Mouse (Mus musculus) heart, adult 2 months (tissue): ENCODE measurements at regions not wholly inside any gene's neighbourhood (a gene's known extent, or its start where the extent isn't known, plus 50 kb on each side); places are given as distances from the start of the nearest gene placed in this dataset.

Source experiments
- DNase-seq, 2 experiments: peaks; one replicate each; pipeline ENCODE4 v3.0.0; 2021
- H3K27ac ChIP-seq: fragments of 200-600 bp; 2 replicates; pipeline ENCODE4 v1.8.1; 2022
- H3K27me3 ChIP-seq: fragments of 200-500 bp; 2 replicates; pipeline ENCODE4 v1.6.1; 2012; ENCODE audit warnings: mild to moderate bottlenecking, low read length, inconsistent platforms, mixed read lengths; ENCODE audit not compliant: control insufficient read depth, insufficient read depth
- H3K36me3 ChIP-seq: fragments of 200-500 bp; 2 replicates; pipeline ENCODE4 v1.6.1; 2012; ENCODE audit warnings: low read length, inconsistent platforms; ENCODE audit not compliant: control insufficient read depth, insufficient read depth
- H3K4me1 ChIP-seq: fragments of 200-500 bp; 2 replicates; pipeline ENCODE4 v1.6.1; 2011; ENCODE audit warnings: low read length; ENCODE audit not compliant: control insufficient read depth, insufficient read depth
- H3K4me3 ChIP-seq: fragments of 200-600 bp; 2 replicates; pipeline ENCODE4 v1.8.1; 2022
- H3K79me2 ChIP-seq: fragments of 200-500 bp; replicated peaks from 2 replicates; pipeline ENCODE4 v1.6.1; 2012; ENCODE audit warnings: mild to moderate bottlenecking, inconsistent platforms, low read length, moderate library complexity, mixed read lengths; ENCODE audit not compliant: control insufficient read depth, insufficient read depth
- H3K9ac ChIP-seq: fragments of 200-500 bp; 2 replicates; pipeline ENCODE4 v1.6.1; 2012; ENCODE audit warnings: low read depth, mild to moderate bottlenecking, control low read depth, inconsistent platforms, low read length, mixed read lengths
- CTCF ChIP-seq: fragments of 200-600 bp; IDR thresholded peaks from 2 replicates; pipeline ENCODE4 v1.8.1; 2022; ENCODE audit warnings: antibody characterized with exemption, mild to moderate bottlenecking, moderate library complexity
- EP300 ChIP-seq: fragments of 200-500 bp; IDR thresholded peaks from 2 replicates; pipeline ENCODE4 v1.6.1; 2011; ENCODE audit warnings: low read depth, low read length, control low read depth; ENCODE audit not compliant: insufficient read depth
- POLR2A ChIP-seq: fragments of 200-500 bp; IDR thresholded peaks from 2 replicates; pipeline ENCODE4 v1.6.1; 2011; ENCODE audit warnings: mild to moderate bottlenecking, low read depth, low read length, control low read depth; ENCODE audit not compliant: insufficient read depth
- WGBS: fragments of 180-500 bp; shearing (Covaris S2); methylation state at CpG from one replicate; pipeline ENCODE4 v1.1.7; 2018; 5-methylcytosine and 5-hydroxymethylcytosine counted together
- intact Hi-C: fragments of 180-260 bp; cut with DNase I; formaldehyde crosslinking; loops from one replicate; pipeline ENCODE4 v1.15.1; 2025

DNA sequence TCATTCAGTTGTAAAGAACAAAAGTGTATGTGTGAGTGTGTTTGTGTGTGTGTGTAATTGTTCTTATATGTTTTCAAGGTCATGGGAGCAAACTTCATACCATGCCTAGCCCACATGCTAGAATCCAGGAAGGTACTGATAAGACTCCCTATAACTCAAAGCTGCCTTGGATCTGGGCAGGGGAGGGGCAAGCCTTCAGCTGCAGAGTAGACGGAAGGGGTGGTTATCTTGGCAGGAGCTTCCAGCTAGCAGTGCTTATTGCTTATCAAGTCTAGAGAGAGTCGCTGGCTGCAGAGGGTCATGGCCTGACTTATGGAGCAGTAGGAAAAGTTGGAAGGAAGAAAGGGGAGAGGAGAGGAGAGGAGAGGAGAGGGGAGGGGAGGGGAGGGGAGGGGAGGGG is 172.0 kb downstream of the Ajap1 start:
- TF ChIP-seq CTCF, result no peak
- no peak for TF ChIP-seq EP300
- no peak for TF ChIP-seq POLR2A
- Histone ChIP-seq H3K27me3 (no peaks in the 10 kb centered on the region), H3K4me1 (no peaks in the 10 kb centered on the region), H3K36me3 (no peaks in the 10 kb centered on the region), H3K79me2 (no peaks in the 10 kb centered on the region), H3K4me3 (no peak overlapping the region), H3K9ac (no peak overlapping the region), H3K27ac (no peak overlapping the region)
- DNase-seq, result no peak
- intact Hi-C loops, result no loop called here
- 17% methylated on average over 2 of the region's 2 CpGs for WGBS

DNA sequence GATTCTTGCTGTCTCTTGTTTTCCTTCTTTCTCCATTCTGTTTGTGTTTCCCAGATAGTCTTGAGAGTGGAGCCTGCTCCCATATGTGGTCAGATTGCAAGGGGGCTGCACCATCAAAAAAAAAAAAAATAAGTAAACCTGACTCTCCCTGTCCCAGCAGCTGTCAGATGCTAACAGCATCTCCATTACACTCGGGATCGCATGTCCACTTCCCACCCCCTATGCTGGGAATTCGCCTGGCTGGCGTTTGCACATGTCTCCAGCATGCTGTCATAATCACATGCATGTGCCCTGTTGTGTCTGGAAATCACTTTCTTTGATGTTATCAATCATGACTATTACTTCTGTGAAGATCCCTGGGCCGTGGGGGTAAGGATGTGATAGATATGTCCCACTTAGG is 179.1 kb downstream of the Ajap1 start:
- Histone ChIP-seq H3K4me3 (no peak overlapping the region), H3K9ac (no peak overlapping the region), H3K27ac (no peak overlapping the region), H3K4me1 (no peaks in the 10 kb centered on the region), H3K36me3 (no peaks in the 10 kb centered on the region), H3K79me2 (no peaks in the 10 kb centered on the region), H3K27me3 (no peaks in the 10 kb centered on the region)
- DNase-seq, result no peak
- WGBS, result 73% methylated on average over 5 of the region's 5 CpGs
- intact Hi-C loops, result no loop called here
- TF ChIP-seq EP300 (no peak), POLR2A (no peak), CTCF (no peak)

GRCm38 (mm10) chr4:153302855-153303254 is 179.8 kb downstream of the Ajap1 start:
- Histone ChIP-seq H3K27ac (no peak overlapping the region), H3K4me1 (no peaks in the 10 kb centered on the region), H3K4me3 (no peak overlapping the region), H3K79me2 (no peaks in the 10 kb centered on the region), H3K9ac (no peak overlapping the region), H3K27me3 (no peaks in the 10 kb centered on the region), H3K36me3 (no peaks in the 10 kb centered on the region)
- WGBS, result 80% methylated on average over 4 of the region's 4 CpGs
- intact Hi-C loops, result no loop called here
- TF ChIP-seq EP300 (no peak), POLR2A (no peak), CTCF (no peak)
- no peak for DNase-seq

- DNase-seq, result no peak
- WGBS, result 91% methylated on average over 5 of the region's 5 CpGs
- Histone ChIP-seq H3K4me3 (no peak overlapping the region), H3K79me2 (no peaks in the 10 kb centered on the region), H3K27ac (no peak overlapping the region), H3K4me1 (no peaks in the 10 kb centered on the region), H3K9ac (no peak overlapping the region), H3K36me3 (no peaks in the 10 kb centered on the region), H3K27me3 (no peaks in the 10 kb centered on the region)
- TF ChIP-seq POLR2A (no peak), EP300 (no peak), CTCF (no peak)
- intact Hi-C loops, result no loop called here
Observed at GRCm38 (mm10) chr4:153298277-153298676, 184.3 kb downstream of the Ajap1 start.

- intact Hi-C loops, result no loop called here
- no peak for DNase-seq
- no peaks in the 10 kb centered on the region for H3K27me3 ChIP-seq
- H3K79me2 ChIP-seq, result no peaks in the 10 kb centered on the region
- H3K9ac ChIP-seq, result no peak overlapping the region
- TF ChIP-seq CTCF (no peak), EP300 (no peak), POLR2A (no peak)
- no peak overlapping the region for H3K4me3 ChIP-seq
- WGBS, result 64% methylated on average over 6 of the region's 6 CpGs
- H3K4me1 ChIP-seq, result no peaks in the 10 kb centered on the region
- H3K36me3 ChIP-seq, result no peaks in the 10 kb centered on the region
- no peak overlapping the region for H3K27ac ChIP-seq
Observed at GRCm38 (mm10) chr4:153294828-153295227, 187.8 kb downstream of the Ajap1 start.

GRCm38 (mm10) chr4:153293137-153293536 is 189.5 kb downstream of the Ajap1 start:
- intact Hi-C loops, result no loop called here
- Histone ChIP-seq H3K36me3 (no peaks in the 10 kb centered on the region), H3K27me3 (no peaks in the 10 kb centered on the region), H3K79me2 (no peaks in the 10 kb centered on the region), H3K27ac (no peak overlapping the region), H3K4me3 (no peak overlapping the region), H3K9ac (no peak overlapping the region), H3K4me1 (no peaks in the 10 kb centered on the region)
- no peak for DNase-seq
- TF ChIP-seq CTCF (no peak), POLR2A (no peak), EP300 (no peak)
- WGBS, result 51% methylated on average over 3 of the region's 3 CpGs
